Mouse (Mus musculus): Measurements from ENCODE around the gene Ctla4. TPM values are rescaled to one million over a fixed set of nuclear protein-coding genes. Genes with fewer than 3 reads are reported as not detected.

Ctla4 gene
- polyA plus RNA-seq, 1 experiment, result 7.4 TPM

DNA sequence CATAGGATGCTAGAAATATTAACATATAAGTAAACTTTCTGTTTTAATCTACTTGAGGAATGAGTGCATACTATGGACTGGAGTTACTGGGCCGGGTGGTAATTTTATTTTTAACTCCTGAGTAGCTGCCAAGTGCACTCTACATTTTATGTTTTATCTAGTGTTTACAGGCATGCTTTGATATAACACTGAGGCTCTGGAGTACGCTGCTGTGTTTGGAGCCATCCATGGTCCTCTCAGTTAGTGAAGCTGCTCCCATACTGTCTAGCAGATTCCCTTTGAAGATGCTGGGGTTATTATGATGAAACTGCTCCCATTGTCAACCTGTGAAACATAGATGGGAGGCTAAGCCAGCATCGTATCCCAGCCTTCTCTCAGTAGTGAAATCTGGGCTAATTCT, 27.6 kb upstream of the Ctla4 start:
- no peak for DNase-seq
- H3K27me3 ChIP-seq (ENCODE audit: control insufficient read depth, insufficient read depth, low read length), result no peaks in the 10 kb centered on the region
- H3K27ac ChIP-seq (ENCODE audit: control insufficient read depth, insufficient read depth, low read length), result no peak overlapping the region
- no peak for TF ChIP-seq POLR2A (IDR thresholded peaks at IDR 0.05; ENCODE audit: control insufficient read depth, extremely low read depth, insufficient read depth, low read length, poor library complexity)
- TF ChIP-seq CTCF (IDR thresholded peaks at IDR 0.05; ENCODE audit: borderline replicate concordance, control insufficient read depth, extremely low read depth, insufficient read depth, low read length, poor library complexity), result no peak
- H3K4me3 ChIP-seq (ENCODE audit: control insufficient read depth, insufficient read depth, low read length), result no peak overlapping the region
- H3K36me3 ChIP-seq (ENCODE audit: control insufficient read depth, insufficient read depth, low read length), result no peaks in the 10 kb centered on the region
- H3K4me1 ChIP-seq (replicated peaks; ENCODE audit: control insufficient read depth, insufficient read depth, low read length), result peaks cover 7% of the 10 kb centered on the region
- 81% methylated on average over 3 of the region's 3 CpGs for WGBS

DNA sequence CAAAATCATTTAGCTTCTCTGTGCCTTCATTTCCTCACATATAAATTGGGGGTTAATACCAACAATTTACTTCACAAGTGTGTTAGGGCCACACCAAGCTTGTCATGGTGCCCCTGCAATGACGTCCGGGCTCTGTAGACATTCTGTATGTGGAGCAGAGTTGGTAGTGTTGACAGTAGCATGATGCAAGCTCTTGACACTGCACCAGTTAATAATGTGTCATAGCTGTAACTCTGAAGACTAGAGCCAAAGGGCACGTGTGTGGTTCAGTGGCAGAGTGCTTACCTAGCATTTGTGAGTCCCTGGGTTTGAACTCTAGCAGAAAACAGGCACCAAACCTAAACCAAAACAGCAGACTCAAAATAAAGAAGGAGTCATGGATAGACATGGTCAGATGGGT, 27.0 kb upstream of the Ctla4 start:
- H3K4me1 ChIP-seq (replicated peaks; ENCODE audit: control insufficient read depth, insufficient read depth, low read length), result peaks cover 7% of the 10 kb centered on the region
- no peak overlapping the region for H3K4me3 ChIP-seq (ENCODE audit: control insufficient read depth, insufficient read depth, low read length)
- no peak for DNase-seq
- 89% methylated on average over 3 of the region's 3 CpGs for WGBS
- H3K27me3 ChIP-seq (ENCODE audit: control insufficient read depth, insufficient read depth, low read length), result no peaks in the 10 kb centered on the region
- no peaks in the 10 kb centered on the region for H3K36me3 ChIP-seq (ENCODE audit: control insufficient read depth, insufficient read depth, low read length)
- H3K27ac ChIP-seq (ENCODE audit: control insufficient read depth, insufficient read depth, low read length), result no peak overlapping the region
- TF ChIP-seq POLR2A (IDR thresholded peaks at IDR 0.05; ENCODE audit: control insufficient read depth, extremely low read depth, insufficient read depth, low read length, poor library complexity) (no peak), CTCF (IDR thresholded peaks at IDR 0.05; ENCODE audit: borderline replicate concordance, control insufficient read depth, extremely low read depth, insufficient read depth, low read length, poor library complexity) (no peak)

- no peaks in the 10 kb centered on the region for H3K27me3 ChIP-seq (ENCODE audit: control insufficient read depth, insufficient read depth, low read length)
- H3K4me1 ChIP-seq (replicated peaks; ENCODE audit: control insufficient read depth, insufficient read depth, low read length), result peaks cover 7% of the 10 kb centered on the region
- DNase-seq, result peak; percentile 45
- H3K27ac ChIP-seq (ENCODE audit: control insufficient read depth, insufficient read depth, low read length), result no peak overlapping the region
- H3K36me3 ChIP-seq (ENCODE audit: control insufficient read depth, insufficient read depth, low read length), result no peaks in the 10 kb centered on the region
- WGBS, result 12% methylated on average over 3 of the region's 3 CpGs
- TF ChIP-seq POLR2A (IDR thresholded peaks at IDR 0.05; ENCODE audit: control insufficient read depth, extremely low read depth, insufficient read depth, low read length, poor library complexity), result no peak
- no peak for TF ChIP-seq CTCF (IDR thresholded peaks at IDR 0.05; ENCODE audit: borderline replicate concordance, control insufficient read depth, extremely low read depth, insufficient read depth, low read length, poor library complexity)
- no peak overlapping the region for H3K4me3 ChIP-seq (ENCODE audit: control insufficient read depth, insufficient read depth, low read length)
Measured at GRCm38 (mm10) chr1:60860357-60860946, 26.3 kb upstream of the Ctla4 start.

DNA sequence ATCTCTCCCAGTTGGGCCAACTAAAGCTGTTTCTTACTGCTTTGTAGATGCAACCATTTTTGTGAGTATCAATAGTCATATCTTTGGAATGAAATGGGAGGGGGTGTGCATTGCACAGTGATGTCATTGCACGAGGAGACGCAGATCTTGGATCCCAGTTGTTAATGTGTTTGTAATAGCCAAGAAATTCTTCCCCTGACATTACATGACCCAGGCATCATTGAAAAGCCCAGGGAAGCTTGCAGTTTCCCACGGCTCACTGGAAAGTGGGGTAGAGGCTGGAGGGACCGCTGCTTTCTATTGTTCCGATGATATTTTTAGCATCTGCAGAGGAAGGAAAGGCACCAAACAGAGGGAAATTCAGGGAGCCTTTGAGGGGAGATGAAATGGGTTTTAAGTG, 25.8 kb upstream of the Ctla4 start:
- 46% methylated on average over 5 of the region's 5 CpGs for WGBS
- DNase-seq, result no peak
- Histone ChIP-seq H3K36me3 (ENCODE audit: control insufficient read depth, insufficient read depth, low read length) (no peaks in the 10 kb centered on the region), H3K4me3 (ENCODE audit: control insufficient read depth, insufficient read depth, low read length) (no peak overlapping the region), H3K27ac (ENCODE audit: control insufficient read depth, insufficient read depth, low read length) (no peak overlapping the region), H3K4me1 (replicated peaks; ENCODE audit: control insufficient read depth, insufficient read depth, low read length) (peaks cover 7% of the 10 kb centered on the region), H3K27me3 (ENCODE audit: control insufficient read depth, insufficient read depth, low read length) (no peaks in the 10 kb centered on the region)
- TF ChIP-seq CTCF (IDR thresholded peaks at IDR 0.05; ENCODE audit: borderline replicate concordance, control insufficient read depth, extremely low read depth, insufficient read depth, low read length, poor library complexity), result no peak
- TF ChIP-seq POLR2A (IDR thresholded peaks at IDR 0.05; ENCODE audit: control insufficient read depth, extremely low read depth, insufficient read depth, low read length, poor library complexity), result no peak

- no peak for DNase-seq
- Histone ChIP-seq H3K4me1 (replicated peaks; ENCODE audit: control insufficient read depth, insufficient read depth, low read length) (peaks cover 7% of the 10 kb centered on the region), H3K27ac (ENCODE audit: control insufficient read depth, insufficient read depth, low read length) (no peak overlapping the region), H3K36me3 (ENCODE audit: control insufficient read depth, insufficient read depth, low read length) (no peaks in the 10 kb centered on the region), H3K4me3 (ENCODE audit: control insufficient read depth, insufficient read depth, low read length) (no peak overlapping the region), H3K27me3 (ENCODE audit: control insufficient read depth, insufficient read depth, low read length) (no peaks in the 10 kb centered on the region)
- no peak for TF ChIP-seq POLR2A (IDR thresholded peaks at IDR 0.05; ENCODE audit: control insufficient read depth, extremely low read depth, insufficient read depth, low read length, poor library complexity)
- TF ChIP-seq CTCF (IDR thresholded peaks at IDR 0.05; ENCODE audit: borderline replicate concordance, control insufficient read depth, extremely low read depth, insufficient read depth, low read length, poor library complexity), result no peak
- 91% methylated on average over 5 of the region's 5 CpGs for whole genome bisulfite sequencing
Measured at GRCm38 (mm10) chr1:60861431-60861830, 25.4 kb upstream of the Ctla4 start.

GRCm38 (mm10) chr1:60862510-60862909, 24.3 kb upstream of the Ctla4 start:
- DNase-seq, result no peak
- Histone ChIP-seq H3K27ac (ENCODE audit: control insufficient read depth, insufficient read depth, low read length) (no peak overlapping the region), H3K27me3 (ENCODE audit: control insufficient read depth, insufficient read depth, low read length) (no peaks in the 10 kb centered on the region), H3K4me3 (ENCODE audit: control insufficient read depth, insufficient read depth, low read length) (no peak overlapping the region), H3K4me1 (replicated peaks; ENCODE audit: control insufficient read depth, insufficient read depth, low read length) (peaks cover 7% of the 10 kb centered on the region), H3K36me3 (ENCODE audit: control insufficient read depth, insufficient read depth, low read length) (no peaks in the 10 kb centered on the region)
- 90% methylated on average over 3 of the region's 3 CpGs for WGBS
- TF ChIP-seq POLR2A (IDR thresholded peaks at IDR 0.05; ENCODE audit: control insufficient read depth, extremely low read depth, insufficient read depth, low read length, poor library complexity), result no peak
- no peak for TF ChIP-seq CTCF (IDR thresholded peaks at IDR 0.05; ENCODE audit: borderline replicate concordance, control insufficient read depth, extremely low read depth, insufficient read depth, low read length, poor library complexity)

GRCm38 (mm10) chr1:60862951-60863461, 23.8 kb upstream of the Ctla4 start:
- no peaks in the 10 kb centered on the region for H3K27me3 ChIP-seq (ENCODE audit: control insufficient read depth, insufficient read depth, low read length)
- no peak overlapping the region for H3K27ac ChIP-seq (ENCODE audit: control insufficient read depth, insufficient read depth, low read length)
- WGBS, result 52% methylated on average over 13 of the region's 13 CpGs
- no peak for DNase-seq
- H3K4me3 ChIP-seq (ENCODE audit: control insufficient read depth, insufficient read depth, low read length), result no peak overlapping the region
- no peaks in the 10 kb centered on the region for H3K36me3 ChIP-seq (ENCODE audit: control insufficient read depth, insufficient read depth, low read length)
- peaks cover 3% of the 10 kb centered on the region for H3K4me1 ChIP-seq (replicated peaks; ENCODE audit: control insufficient read depth, insufficient read depth, low read length)
- TF ChIP-seq CTCF (IDR thresholded peaks at IDR 0.05; ENCODE audit: borderline replicate concordance, control insufficient read depth, extremely low read depth, insufficient read depth, low read length, poor library complexity) (no peak), POLR2A (IDR thresholded peaks at IDR 0.05; ENCODE audit: control insufficient read depth, extremely low read depth, insufficient read depth, low read length, poor library complexity) (no peak)

Measured in thymus, adult 2 months (tissue).